ENCODE assay signal across 8 mouse cellular contexts in the genomic region with DNA sequence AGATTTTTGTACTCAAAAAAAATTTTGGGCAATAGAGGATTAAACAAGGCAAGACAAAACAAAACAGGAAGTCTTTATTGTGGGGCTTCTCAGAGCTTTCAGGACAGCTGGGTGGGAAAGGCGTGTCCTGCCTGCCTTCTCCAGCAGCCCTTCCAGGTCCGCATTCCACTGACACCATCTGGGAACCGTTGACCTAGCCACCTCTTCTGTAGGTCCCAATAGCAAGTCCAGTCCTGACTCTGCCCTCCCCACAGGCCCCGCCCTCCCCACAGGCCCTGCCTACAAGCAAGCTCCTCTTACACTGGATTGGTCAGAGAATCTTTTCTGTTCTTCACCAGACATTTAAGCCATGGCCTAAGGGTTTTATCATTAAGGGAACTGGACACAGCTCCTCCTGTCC. TPM values are rescaled to one million over a fixed set of nuclear protein-coding genes. Genes with fewer than 3 reads are reported as not detected.
DNase-seq lines count a peak whose midpoint lies in the region; ATAC-seq lines count a peak whose summit lies in the region.
"Had no signal": no experiment of that assay in that cellular context is flagged by ENCODE, and none has a peak within 500 bp of the region (broad histone marks: within the 10 kb centered on the region; RNA-seq: fewer than 3 reads in every experiment).

No protein-coding gene starts in this region.

- H3K36me3 ChIP-seq in heart, embryonic 15.5 days: no peaks in the 10 kb centered on the region

- H3K4me1 ChIP-seq in heart, embryonic 15.5 days (replicated peaks): peaks cover 25% of the 10 kb centered on the region

- no peaks in the 10 kb centered on the region for H3K27me3 ChIP-seq in heart, embryonic 15.5 days

- H3K4me3 ChIP-seq in heart, embryonic 15.5 days: no peak overlapping the region

- DNase-seq in kidney, postnatal 10 days: peak; percentile 66
- DNase-seq in kidney, adult 9 months: no peak
- DNase-seq in NIH3T3 (ENCODE audit: low read depth): peak; percentile 65
- no peak for DNase-seq in ovary, postnatal 14 days (ENCODE audit: low spot score)
- no peak for DNase-seq in urinary bladder, postnatal 10 days (ENCODE audit: low spot score)
- DNase-seq: cerebellum, adult 8-10 months had no signal

- H3K9me3 ChIP-seq in heart, embryonic 15.5 days (replicated peaks): no peaks in the 10 kb centered on the region

- ATAC-seq in heart, embryonic 15.5 days (replicated peaks; ENCODE audit: insufficient number of reproducible peaks, insufficient read depth, low FRiP score, low read depth): 0 out of 2 replicates have a peak, but pooled peaks have one; percentile 9
- 0 out of 2 replicates have a peak, but pooled peaks have one; percentile 26 for ATAC-seq in megakaryocyte progenitor cell, adult 5-6 weeks (replicated peaks; ENCODE audit: poor library complexity)

- WGBS in heart, embryonic 15.5 days: 20% methylated on average over 4 of the region's 4 CpGs

- H3K27ac ChIP-seq in heart, embryonic 15.5 days: no peak overlapping the region

- no peak overlapping the region for H3K9ac ChIP-seq in heart, embryonic 15.5 days

- no peak overlapping the region for H3K4me2 ChIP-seq in heart, embryonic 15.5 days

RNA-seq across cellular contexts. Expression of gene Lif, which starts 26.3 kb away (rescaled TPM):
- polyA plus RNA-seq in heart, embryonic 15.5 days (2015; fragmentation: Nextera tagmentation; extraction: Ambion mirVana): 0.23 and 0.55 TPM in 2 replicates
- 0.12 and 1.4 TPM in 2 replicates for total RNA-seq in megakaryocyte progenitor cell, adult 5-6 weeks (2015)
- 0.20 and 0.37 TPM in 2 replicates for total RNA-seq in megakaryocyte progenitor cell, adult 5-6 weeks (2017)

RNA-seq across cellular contexts. Expression of gene Osm, which starts 47.4 kb away (rescaled TPM):
- 0.09 and 0.33 TPM in 2 replicates for polyA plus RNA-seq in heart, embryonic 15.5 days (2015; fragmentation: Nextera tagmentation; extraction: Ambion mirVana)
- total RNA-seq in megakaryocyte progenitor cell, adult 5-6 weeks (2015): 11.4 and 20.2 TPM in 2 replicates
- total RNA-seq in megakaryocyte progenitor cell, adult 5-6 weeks (2017): 8.4 and 26.8 TPM in 2 replicates

Comparison
In these comparisons a context has a peak if more than half of its experiments do, and no peak if none do; other contexts are left out.
1. DNase-seq: peak in kidney, postnatal 10 days (single experiment) and NIH3T3 (single experiment); none in kidney, adult 9 months (single experiment), ovary, postnatal 14 days (single experiment) and urinary bladder, postnatal 10 days (single experiment).